Mouse (Mus musculus) olfactory bulb, adult 2 months (tissue): ENCODE results near the gene Sdcbp2. TPM values are rescaled to one million over a fixed set of nuclear protein-coding genes. Genes with fewer than 3 reads are reported as not detected.
A peak's percentile ranks its signal among the peaks of the same experiment; 100 is the strongest.

Source experiments
- H3K27ac ChIP-seq: fragments of 200-500 bp; 2 replicates; pipeline ENCODE4 v1.5.1; 2012; ENCODE audit warnings: low read depth, low read length; ENCODE audit not compliant: insufficient read depth
- H3K4me1 ChIP-seq: fragments of 200-500 bp; 2 replicates; pipeline ENCODE4 v1.6.1; 2012; ENCODE audit warnings: low read length; ENCODE audit not compliant: control insufficient read depth, insufficient read depth
- H3K4me3 ChIP-seq: fragments of 200-500 bp; 2 replicates; pipeline ENCODE4 v1.5.1; 2012; ENCODE audit warnings: mild to moderate bottlenecking, low read depth, low read length, moderate library complexity; ENCODE audit not compliant: insufficient read depth
- CTCF ChIP-seq: fragments of 200-500 bp; IDR thresholded peaks from 2 replicates; pipeline ENCODE4 v1.5.1; 2012; ENCODE audit warnings: low read depth, mild to moderate bottlenecking, low read length, moderate library complexity; ENCODE audit not compliant: insufficient read depth
- POLR2A ChIP-seq: fragments of 200-500 bp; IDR thresholded peaks from 2 replicates; pipeline ENCODE4 v1.6.1; 2012; ENCODE audit warnings: mild to moderate bottlenecking, low read depth, low read length, moderate library complexity; ENCODE audit not compliant: insufficient read depth
- WGBS: fragments of 180-500 bp; shearing (Covaris S2); methylation state at CpG from one replicate; pipeline ENCODE4 v1.1.7; 2018; 5-methylcytosine and 5-hydroxymethylcytosine counted together
- polyA plus RNA-seq: library from polyadenylated mRNA; stranded (reverse); fragments of >200 nt; gene quantifications from 2 replicates; pipeline ENCODE4 v1.2.4, GENCODE M21; 2012; ENCODE audit warnings: low replicate concordance; ENCODE audit not compliant: missing spikeins, insufficient read depth, insufficient read length

Gene Sdcbp2
- polyA plus RNA-seq, 1 experiment = not detected

DNA sequence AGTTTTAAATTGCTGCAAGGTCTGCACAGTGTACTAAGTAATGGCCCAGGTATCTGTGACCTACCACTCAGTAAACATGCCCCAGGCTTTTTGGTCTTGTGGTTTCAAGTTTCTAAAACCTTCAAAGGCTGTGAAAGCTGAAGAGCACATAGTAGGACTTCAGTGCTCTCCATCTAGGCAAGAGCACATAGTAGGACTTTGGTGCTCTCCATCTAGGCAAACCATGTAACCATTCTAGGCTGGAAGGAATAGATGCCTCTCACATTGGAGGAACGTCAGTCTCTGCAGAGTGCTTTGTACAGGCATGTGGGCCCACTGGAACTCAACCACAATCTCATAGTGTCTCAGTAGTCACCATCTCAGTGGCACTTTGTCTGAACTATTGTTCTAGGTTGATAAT, 8.4 kb upstream of the Sdcbp2 start:
- TF ChIP-seq POLR2A = no peak
- H3K4me3 ChIP-seq = no peak overlapping the region
- no peaks in the 10 kb centered on the region; the same call in 1 of the 2 replicates for H3K4me1 ChIP-seq
- H3K27ac ChIP-seq = no peak overlapping the region
- WGBS = 76% methylated on average over 1 of the region's 1 CpGs

- no peak overlapping the region for H3K27ac ChIP-seq
- TF ChIP-seq POLR2A (no peak), CTCF (no peak)
- WGBS = 67% methylated on average over 3 of the region's 3 CpGs
- H3K4me3 ChIP-seq = no peak overlapping the region
- no peaks in the 10 kb centered on the region; the same call in 1 of the 2 replicates for H3K4me1 ChIP-seq
Measured at GRCm38 (mm10) chr2:151564986-151565385, 7.4 kb upstream of the Sdcbp2 start.

GRCm38 (mm10) chr2:151566856-151567255, 5.6 kb upstream of the Sdcbp2 start:
- H3K4me1 ChIP-seq = no peaks in the 10 kb centered on the region; the same call in 1 of the 2 replicates
- no peak overlapping the region for H3K27ac ChIP-seq
- H3K4me3 ChIP-seq = no peak overlapping the region
- WGBS = 81% methylated on average over 6 of the region's 6 CpGs
- TF ChIP-seq CTCF = no peak
- no peak for TF ChIP-seq POLR2A

DNA sequence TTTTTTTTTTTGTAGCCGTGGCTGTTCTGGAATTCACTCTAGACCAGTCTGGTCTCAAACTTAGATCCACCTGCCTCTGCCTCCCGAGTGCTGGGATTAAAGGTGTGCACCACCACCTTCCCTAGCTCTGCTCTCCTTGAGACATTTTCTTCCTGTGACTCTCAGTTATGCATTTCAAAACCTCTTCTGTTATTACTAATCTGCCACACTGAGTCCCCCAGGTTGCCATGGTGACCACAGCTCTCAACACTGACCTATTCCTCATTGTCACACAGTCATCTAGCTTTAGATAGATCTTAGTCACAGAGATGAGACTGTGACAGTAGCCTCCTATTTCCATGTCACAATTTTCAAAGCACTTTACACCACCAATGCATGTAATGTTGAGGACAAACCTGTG, 3.0 kb upstream of the Sdcbp2 start:
- 84% methylated on average over 2 of the region's 2 CpGs for WGBS

GRCm38 (mm10) chr2:151573667-151574066, 1.2 kb downstream of the Sdcbp2 start:
- 35% methylated on average over 3 of the region's 3 CpGs for WGBS
- TF ChIP-seq POLR2A = no peak
- no peak for TF ChIP-seq CTCF
- Histone ChIP-seq H3K27ac (peak overlapping the region; percentile 95; the same call in 1 of the 2 replicates), H3K4me3 (no peak overlapping the region), H3K4me1 (peaks cover 18% of the 10 kb centered on the region; the same call in 1 of the 2 replicates)

More for the DNA sequence above, 3.0 kb upstream of the Sdcbp2 start:
- Histone ChIP-seq H3K4me3 (no peak overlapping the region), H3K27ac (no peak overlapping the region), H3K4me1 (peaks cover 13% of the 10 kb centered on the region; the same call in 1 of the 2 replicates)
- TF ChIP-seq POLR2A (no peak), CTCF (no peak)

GRCm38 (mm10) chr2:151574607-151575006, 2.2 kb downstream of the Sdcbp2 start:
- Histone ChIP-seq H3K27ac (peak overlapping the region; percentile 95), H3K4me3 (no peak overlapping the region), H3K4me1 (peaks cover 18% of the 10 kb centered on the region; the same call in 1 of the 2 replicates)
- 22% methylated on average over 5 of the region's 5 CpGs for whole genome bisulfite sequencing
- TF ChIP-seq POLR2A (no peak), CTCF (no peak)

- 16% methylated on average over 7 of the region's 7 CpGs for WGBS
- H3K4me1 ChIP-seq = peaks cover 18% of the 10 kb centered on the region; the same call in 1 of the 2 replicates
Measured at GRCm38 (mm10) chr2:151575119-151575698, 2.8 kb downstream of the Sdcbp2 start.

DNA sequence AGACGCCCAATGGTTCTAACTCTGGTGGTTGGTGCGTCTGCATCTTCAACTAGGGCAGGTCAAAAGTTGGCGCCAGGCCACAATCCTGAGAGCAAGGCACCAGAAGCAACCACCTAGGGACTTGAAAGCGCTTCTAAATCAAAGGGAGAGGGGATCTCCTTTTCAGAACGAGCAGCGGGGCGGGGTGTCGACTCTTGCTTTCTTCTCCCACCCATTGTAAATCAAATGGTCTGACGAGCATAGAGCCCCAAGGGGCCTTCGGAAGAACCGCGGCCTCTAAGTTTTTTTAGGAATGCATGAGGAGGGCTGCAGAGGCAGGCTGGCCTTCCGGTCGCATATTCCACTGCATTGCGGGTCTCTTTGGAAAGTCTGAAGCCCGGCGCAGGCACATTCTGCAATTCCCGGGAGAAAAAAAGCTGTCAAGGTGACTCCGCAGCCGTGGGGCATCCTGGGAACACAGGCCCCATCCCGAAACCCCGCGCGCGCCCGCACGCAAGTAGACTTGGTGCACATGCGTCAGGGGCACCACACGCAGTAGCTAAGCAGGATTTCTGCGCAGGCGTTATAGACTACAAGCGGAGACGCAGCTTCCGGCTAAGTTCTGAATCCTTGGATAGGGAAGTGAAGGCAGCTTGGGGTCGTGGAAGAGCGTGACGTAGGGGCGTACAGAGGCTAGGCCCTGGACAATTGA, 3.4 kb downstream of the Sdcbp2 start:
- TF ChIP-seq POLR2A (peak; percentile 56), CTCF (no peak)
- Histone ChIP-seq H3K4me3 (peak overlapping the region; percentile 50), H3K27ac (peak overlapping the region; percentile 95), H3K4me1 (peaks cover 18% of the 10 kb centered on the region; the same call in 1 of the 2 replicates)
- under 1% methylated on average over 38 of the region's 38 CpGs for WGBS

More at GRCm38 (mm10) chr2:151575119-151575698, 2.8 kb downstream of the Sdcbp2 start:
- Histone ChIP-seq H3K27ac (peak overlapping the region; percentile 95), H3K4me3 (peak overlapping the region; percentile 50)
- TF ChIP-seq POLR2A (no peak), CTCF (no peak)

DNA sequence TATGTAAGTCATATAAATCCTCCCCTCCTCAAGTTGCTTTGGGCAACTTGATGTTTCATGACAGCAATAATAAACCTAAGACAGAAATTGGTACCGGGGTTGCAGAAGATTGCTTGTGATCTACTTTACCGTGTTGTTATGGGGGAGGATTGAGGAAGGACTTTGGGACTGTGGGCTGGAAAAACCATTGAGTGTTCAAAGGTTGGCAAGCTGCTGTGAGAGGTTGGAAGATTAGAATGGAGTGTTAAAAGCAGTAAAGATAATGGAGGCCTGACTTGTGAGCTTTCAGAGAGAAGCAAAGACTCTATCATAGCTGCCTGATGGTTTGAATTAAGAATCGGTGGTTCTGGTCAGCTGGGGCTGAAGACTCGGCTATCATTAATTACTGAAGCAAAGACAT, 6.8 kb downstream of the Sdcbp2 start:
- no peak overlapping the region for H3K4me3 ChIP-seq
- peaks cover 5% of the 10 kb centered on the region; the same call in 1 of the 2 replicates for H3K4me1 ChIP-seq
- TF ChIP-seq POLR2A = no peak
- TF ChIP-seq CTCF = no peak
- no peak overlapping the region for H3K27ac ChIP-seq
- 83% methylated on average over 4 of the region's 4 CpGs for WGBS
